Mouse (Mus musculus) cerebellum, adult 9-11 months (tissue): ENCODE measurements around the gene Hist1h2af.

Experiments used
- DNase-seq: peaks from one replicate; pipeline ENCODE4 v3.0.0; 2022

Hist1h2af gene

GRCm38 (mm10) chr13:23533560-23534367 is at the start of gene Hist1h2af:
Hist1h2af (plus strand) TSS chr13:23533906.
- DNase-seq: peak; percentile 84

GRCm38 (mm10) chr13:23485271-23485670 is 48.4 kb upstream of the Hist1h2af start:
- no peak for DNase-seq

GRCm38 (mm10) chr13:23488400-23489322 is 45.0 kb upstream of the Hist1h2af start, which contains the start of gene Btn2a2:
Btn2a2 (minus strand) TSS chr13:23488857.
- DNase-seq: peak; percentile 49

GRCm38 (mm10) chr13:23490863-23491262 is 42.8 kb upstream of the Hist1h2af start:
- no peak for DNase-seq

GRCm38 (mm10) chr13:23491263-23491662 is 42.4 kb upstream of the Hist1h2af start:
- no peak for DNase-seq

- DNase-seq: no peak
Measured at GRCm38 (mm10) chr13:23491990-23492389, 41.7 kb upstream of the Hist1h2af start.

- DNase-seq: no peak
Measured at GRCm38 (mm10) chr13:23495526-23495925, 38.2 kb upstream of the Hist1h2af start.

- no peak for DNase-seq
Measured at GRCm38 (mm10) chr13:23497656-23498321, 35.9 kb upstream of the Hist1h2af start.

- DNase-seq: no peak
Measured at GRCm38 (mm10) chr13:23498653-23499052, 35.1 kb upstream of the Hist1h2af start.

- DNase-seq: no peak
Measured at GRCm38 (mm10) chr13:23499943-23500342, 33.8 kb upstream of the Hist1h2af start.

GRCm38 (mm10) chr13:23500424-23501200 is 33.1 kb upstream of the Hist1h2af start:
- peak; percentile 22 for DNase-seq

- DNase-seq: no peak
Measured at GRCm38 (mm10) chr13:23501511-23501910, 32.2 kb upstream of the Hist1h2af start.

- DNase-seq: no peak
Measured at GRCm38 (mm10) chr13:23502031-23502567, 31.6 kb upstream of the Hist1h2af start.

- no peak for DNase-seq
Measured at GRCm38 (mm10) chr13:23502916-23503315, 30.8 kb upstream of the Hist1h2af start.

GRCm38 (mm10) chr13:23503797-23504196 is 29.9 kb upstream of the Hist1h2af start:
- DNase-seq: no peak

- no peak for DNase-seq
Measured at GRCm38 (mm10) chr13:23505662-23506345, 27.9 kb upstream of the Hist1h2af start.

- DNase-seq: no peak
Measured at GRCm38 (mm10) chr13:23506351-23506750, 27.4 kb upstream of the Hist1h2af start.

- no peak for DNase-seq
Measured at GRCm38 (mm10) chr13:23506819-23507515, 26.7 kb upstream of the Hist1h2af start.

GRCm38 (mm10) chr13:23510127-23510526 is 23.6 kb upstream of the Hist1h2af start:
- DNase-seq: no peak

- no peak for DNase-seq
Measured at GRCm38 (mm10) chr13:23513517-23513916, 20.2 kb upstream of the Hist1h2af start.

- DNase-seq: no peak
Measured at GRCm38 (mm10) chr13:23515281-23515680, 18.4 kb upstream of the Hist1h2af start.
